Mouse (Mus musculus) intestine, postnatal 0 days (tissue): ENCODE measurements around the gene Elmo3. TPM values are rescaled to one million over a fixed set of nuclear protein-coding genes. Genes with fewer than 3 reads are reported as not detected.
A peak's percentile ranks its signal among the peaks of the same experiment; 100 is the strongest.

Experiments
- ATAC-seq: fragments of 200-750 bp; cut with Nextera tagmentation; 2 replicates; pipeline ENCODE4 v1.8.0; 2017; ENCODE audit warnings: mild to moderate bottlenecking, moderate TSS enrichment, moderate library complexity
- H3K27ac ChIP-seq: fragments of 300-500 bp; sonication (generic); 2 replicates; pipeline ENCODE4 v1.5.1; 2014; ENCODE audit warnings: mild to moderate bottlenecking, low read depth, low read length, moderate library complexity
- H3K27me3 ChIP-seq: fragments of 300-500 bp; sonication (generic); replicated peaks from 2 replicates; pipeline ENCODE4 v1.6.1; 2014; ENCODE audit warnings: low read length, mixed read lengths; ENCODE audit not compliant: control insufficient read depth, insufficient read depth
- H3K36me3 ChIP-seq: fragments of 300-500 bp; sonication (generic); 2 replicates; pipeline ENCODE4 v1.6.1; 2014; ENCODE audit warnings: mild to moderate bottlenecking, moderate library complexity; ENCODE audit not compliant: control insufficient read depth, insufficient read depth
- H3K4me1 ChIP-seq: fragments of 300-500 bp; sonication (generic); replicated peaks from 2 replicates; pipeline ENCODE4 v1.6.1; 2014; ENCODE audit warnings: antibody characterized with exemption, low read length, mixed read lengths; ENCODE audit not compliant: control insufficient read depth, insufficient read depth
- H3K4me2 ChIP-seq: fragments of 300-500 bp; sonication (generic); replicated peaks from 2 replicates; pipeline ENCODE4 v1.6.1; 2014; ENCODE audit warnings: low read depth, mild to moderate bottlenecking, moderate library complexity
- H3K4me3 ChIP-seq: fragments of 300-500 bp; sonication (generic); 2 replicates; pipeline ENCODE4 v1.5.1; 2014; ENCODE audit warnings: low read depth, low read length
- H3K9ac ChIP-seq: fragments of 300-500 bp; sonication (generic); 2 replicates; pipeline ENCODE4 v1.6.1; 2014; ENCODE audit warnings: mild to moderate bottlenecking, low read depth, low read length
- H3K9me3 ChIP-seq: fragments of 300-500 bp; sonication (generic); 2 replicates; pipeline ENCODE4 v1.6.1; 2016; ENCODE audit warnings: mixed run types; ENCODE audit not compliant: control insufficient read depth
- CTCF ChIP-seq: sonication (generic); IDR thresholded peaks from 2 replicates; pipeline ENCODE4 v1.5.1; 2016; ENCODE audit warnings: low read depth, mild to moderate bottlenecking, control low read depth, antibody characterized with exemption, moderate library complexity
- WGBS: fragments of 180-500 bp; shearing (Covaris S2); extraction: QIAGEN DNeasy Blood & Tissue Kit; methylation state at CpG from one replicate; pipeline ENCODE4 v1.1.7; 2014; 5-methylcytosine and 5-hydroxymethylcytosine counted together
- polyA plus RNA-seq: library from polyadenylated mRNA; unstranded; fragments of >200 nt; fragmentation: Nextera tagmentation; extraction: Ambion mirVana; gene quantifications from 2 replicates; pipeline ENCODE4 v1.2.1, GENCODE M21; 2015

The Elmo3 gene
- polyA plus RNA-seq, 1 experiment from 2014 or later: 34.2 TPM

DNA sequence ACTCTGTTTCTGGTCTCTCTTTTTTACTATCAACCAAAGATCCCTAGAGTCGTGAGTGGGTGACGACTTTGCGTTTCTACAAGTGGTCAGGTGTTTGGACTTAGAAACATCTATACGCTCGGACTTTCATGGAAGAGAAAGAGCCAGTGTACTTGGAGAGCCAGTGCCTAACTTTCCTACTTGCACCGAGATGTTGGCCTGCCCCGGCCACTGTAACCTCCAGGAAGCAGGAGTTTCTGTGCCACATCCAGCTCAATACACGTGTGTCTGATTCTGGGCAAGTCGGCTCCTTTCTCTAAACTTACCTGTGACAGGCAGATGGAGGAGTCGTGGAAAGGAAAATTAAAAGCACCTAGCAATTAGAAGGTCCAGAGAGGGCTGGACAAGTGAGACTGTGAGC lies 29.6 kb upstream of the Elmo3 start, which contains the start of gene Nol3:
TSS of gene Nol3 (plus strand) at position 301 of the 400 bp plus-strand sequence.
- no peak for ATAC-seq
- H3K27me3 ChIP-seq: peaks cover 73% of the 10 kb centered on the region
- peak within 1 kb of the TSS; percentile 11; the same call in 1 of the 2 replicates for H3K9ac ChIP-seq
- no peaks in the 10 kb centered on the region for H3K9me3 ChIP-seq
- peaks cover 9% of the 10 kb centered on the region for H3K4me1 ChIP-seq
- no peak within 1 kb of the TSS for H3K27ac ChIP-seq
- H3K36me3 ChIP-seq: no peaks in the 10 kb centered on the region
- no peak for TF ChIP-seq CTCF
- H3K4me3 ChIP-seq: peak within 1 kb of the TSS; percentile 39
- WGBS: 7% methylated on average over 10 of the region's 10 CpGs
- H3K4me2 ChIP-seq: peak within 1 kb of the TSS; percentile 83

DNA sequence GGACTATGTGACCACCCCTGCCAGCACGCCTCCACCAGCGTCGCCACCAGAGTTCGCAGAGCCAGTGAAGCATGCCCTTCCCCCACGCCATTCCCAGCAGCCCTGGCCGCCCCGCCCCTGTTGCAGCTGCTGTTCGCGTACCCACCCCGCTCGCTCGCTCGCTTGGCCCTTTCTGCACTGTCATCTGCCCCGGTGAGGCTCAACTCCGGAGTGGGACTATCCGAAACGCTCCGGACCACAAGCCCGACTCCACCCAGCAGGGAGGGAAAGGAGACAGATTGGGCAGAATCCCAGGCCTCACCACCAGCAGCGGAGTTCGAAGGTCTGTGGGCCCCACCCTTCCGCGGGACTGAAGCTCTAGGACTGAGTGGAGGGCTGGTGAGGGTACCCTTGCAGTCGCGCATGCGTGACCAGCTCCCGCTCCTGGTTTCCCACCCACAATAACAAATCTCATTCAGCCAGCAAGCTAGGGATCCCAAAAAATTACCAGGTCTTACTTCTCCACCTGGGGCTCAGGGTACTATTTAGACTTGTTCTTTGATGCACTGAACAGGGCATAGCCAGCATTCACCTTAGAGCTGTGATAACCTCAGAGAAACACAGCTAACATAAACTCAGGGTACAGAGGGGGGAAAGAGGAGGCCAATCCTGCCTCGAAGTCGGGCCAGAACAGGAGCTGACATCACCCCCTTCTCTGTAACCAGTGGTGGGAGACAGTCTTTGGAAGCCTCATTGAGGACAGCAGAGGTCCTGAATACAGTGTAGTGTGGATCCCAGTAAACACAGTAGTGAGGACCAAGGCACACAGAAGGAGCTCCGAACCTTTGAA lies 28.9 kb upstream of the Elmo3 start:
- peak overlapping the region; percentile 83 for H3K4me2 ChIP-seq
- H3K27me3 ChIP-seq: peaks cover 66% of the 10 kb centered on the region
- H3K4me1 ChIP-seq: peaks cover 9% of the 10 kb centered on the region
- H3K4me3 ChIP-seq: peak overlapping the region; percentile 39
- WGBS: 4% methylated on average over 30 of the region's 30 CpGs
- 0 out of 2 replicates have a peak, but pooled peaks have one; percentile 7 for TF ChIP-seq CTCF
- H3K36me3 ChIP-seq: no peaks in the 10 kb centered on the region
- H3K27ac ChIP-seq: no peak overlapping the region
- no peak for ATAC-seq
- H3K9me3 ChIP-seq: no peaks in the 10 kb centered on the region
- H3K9ac ChIP-seq: peak overlapping the region; percentile 11; the same call in 1 of the 2 replicates

DNA sequence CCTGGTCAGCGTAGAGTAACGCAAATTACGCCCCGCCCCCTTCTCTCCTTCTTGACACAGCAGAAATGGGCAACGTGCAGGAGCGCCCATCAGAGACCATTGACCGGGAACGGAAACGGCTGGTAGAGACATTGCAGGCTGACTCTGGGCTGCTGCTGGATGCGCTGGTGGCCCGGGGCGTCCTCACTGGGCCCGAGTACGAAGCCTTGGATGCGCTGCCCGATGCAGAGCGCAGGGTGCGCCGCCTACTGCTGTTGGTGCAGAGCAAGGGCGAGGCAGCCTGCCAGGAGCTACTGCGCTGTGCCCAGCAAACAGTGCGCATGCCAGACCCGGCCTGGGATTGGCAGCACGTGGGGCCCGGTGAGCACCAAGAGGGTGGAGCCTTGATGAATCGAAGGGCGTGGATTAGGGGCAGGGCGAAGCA lies 26.5 kb upstream of the Elmo3 start:
- H3K4me2 ChIP-seq: peak overlapping the region; percentile 55
- peak; percentile 68 for ATAC-seq
- H3K4me3 ChIP-seq: peak overlapping the region; percentile 27
- peak; percentile 65 for TF ChIP-seq CTCF
- WGBS: 2% methylated on average over 28 of the region's 28 CpGs
- H3K9me3 ChIP-seq: no peaks in the 10 kb centered on the region
- peaks cover 46% of the 10 kb centered on the region for H3K27me3 ChIP-seq
- no peak overlapping the region for H3K9ac ChIP-seq
- no peak overlapping the region for H3K27ac ChIP-seq
- peaks cover 9% of the 10 kb centered on the region for H3K4me1 ChIP-seq
- H3K36me3 ChIP-seq: no peaks in the 10 kb centered on the region

DNA sequence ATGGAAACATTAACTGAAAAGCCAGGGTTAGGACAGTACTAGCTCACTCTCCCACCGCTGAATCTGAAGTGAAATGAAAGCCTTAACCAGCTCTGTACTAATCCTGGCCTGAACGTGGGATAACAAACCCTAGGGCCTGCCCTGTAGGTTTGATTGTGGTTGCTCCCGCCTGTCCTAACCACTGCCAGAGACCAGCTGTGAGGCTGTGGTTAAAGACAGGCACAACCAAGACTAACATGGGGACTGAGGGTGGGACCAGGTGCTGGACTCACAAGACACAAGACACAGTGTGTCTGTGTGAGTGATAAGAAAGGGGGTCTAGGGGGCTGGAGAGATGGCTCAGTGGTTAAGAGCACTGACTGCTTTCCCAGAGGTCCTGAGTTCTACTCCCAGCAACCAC lies 24.8 kb upstream of the Elmo3 start:
- peaks cover 31% of the 10 kb centered on the region for H3K27me3 ChIP-seq
- H3K9me3 ChIP-seq: no peaks in the 10 kb centered on the region
- no peak for TF ChIP-seq CTCF
- H3K9ac ChIP-seq: no peak overlapping the region
- H3K4me3 ChIP-seq: no peak overlapping the region
- H3K27ac ChIP-seq: no peak overlapping the region
- peaks cover 9% of the 10 kb centered on the region for H3K4me1 ChIP-seq
- ATAC-seq: no peak
- H3K36me3 ChIP-seq: no peaks in the 10 kb centered on the region
- no peak overlapping the region for H3K4me2 ChIP-seq
- 85% methylated on average over 3 of the region's 3 CpGs for WGBS

DNA sequence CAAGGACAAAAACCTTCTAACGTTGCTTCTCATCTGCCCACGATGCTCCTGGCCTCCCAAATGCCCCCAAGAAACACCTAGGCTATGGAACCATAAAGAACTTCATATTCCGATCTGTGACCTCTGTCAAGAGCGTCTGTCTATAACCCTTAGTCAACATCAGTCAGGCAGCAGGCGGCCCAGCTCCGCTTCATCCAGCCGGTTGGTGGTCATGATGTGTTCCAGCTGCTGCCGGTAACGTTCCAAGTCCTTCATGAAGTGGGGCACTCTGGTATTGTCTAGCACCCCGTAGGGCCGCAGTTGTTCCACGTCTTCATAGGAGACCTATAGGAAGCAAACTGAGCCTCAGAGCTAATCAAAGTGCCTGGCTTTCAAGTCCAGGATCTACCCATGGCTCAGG lies 23.6 kb upstream of the Elmo3 start:
- no peak overlapping the region for H3K9ac ChIP-seq
- TF ChIP-seq CTCF: no peak
- no peak for ATAC-seq
- H3K4me2 ChIP-seq: no peak overlapping the region
- WGBS: 86% methylated on average over 12 of the region's 12 CpGs
- no peak overlapping the region for H3K4me3 ChIP-seq
- no peaks in the 10 kb centered on the region for H3K36me3 ChIP-seq
- H3K27me3 ChIP-seq: peaks cover 23% of the 10 kb centered on the region
- no peak overlapping the region for H3K27ac ChIP-seq
- no peaks in the 10 kb centered on the region; the same call in 1 of the 2 replicates for H3K4me1 ChIP-seq
- H3K9me3 ChIP-seq: no peaks in the 10 kb centered on the region

DNA sequence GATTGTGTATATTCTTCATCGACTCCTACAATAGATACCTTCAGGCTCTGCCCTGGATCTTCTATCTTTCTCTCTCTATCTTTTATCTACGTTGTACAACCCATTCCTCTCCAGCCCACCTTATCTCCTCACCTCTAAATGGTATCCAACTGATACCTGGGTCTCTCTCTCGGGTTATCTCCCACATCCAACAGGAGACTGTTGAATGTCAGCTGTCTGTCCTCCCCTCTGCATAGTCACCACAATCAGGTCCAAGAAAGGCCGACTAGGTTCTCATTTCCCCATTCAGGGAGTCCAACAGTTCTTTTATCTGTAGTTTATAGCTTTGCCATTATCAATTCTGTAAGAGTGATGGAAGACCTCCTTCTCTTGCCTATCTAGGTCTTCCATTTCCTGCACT lies 23.2 kb upstream of the Elmo3 start:
- no peak for ATAC-seq
- Histone ChIP-seq H3K9ac (no peak overlapping the region), H3K27ac (no peak overlapping the region), H3K9me3 (no peaks in the 10 kb centered on the region), H3K27me3 (peaks cover 19% of the 10 kb centered on the region), H3K4me1 (no peaks in the 10 kb centered on the region; the same call in 1 of the 2 replicates), H3K4me3 (no peak overlapping the region), H3K4me2 (no peak overlapping the region), H3K36me3 (no peaks in the 10 kb centered on the region)
- 83% methylated on average over 4 of the region's 4 CpGs for WGBS
- no peak for TF ChIP-seq CTCF
